Mouse (Mus musculus) lung, embryonic 15.5 days (tissue): ENCODE measurements around the gene Vstm2l. TPM values are rescaled to one million over a fixed set of nuclear protein-coding genes. Genes with fewer than 3 reads are reported as not detected.

Experiments
- ATAC-seq: fragments of 200-750 bp; cut with Nextera tagmentation; 2 replicates; pipeline ENCODE4 v1.8.0; 2017; ENCODE audit warnings: moderate number of reproducible peaks, borderline replicate concordance; ENCODE audit not compliant: low FRiP score, low TSS enrichment; ENCODE audit errors: extremely low read depth
- H3K27ac ChIP-seq: fragments of 300-500 bp; sonication (generic); 2 replicates; pipeline ENCODE4 v1.5.1; 2015; ENCODE audit warnings: moderate library complexity, mild to moderate bottlenecking, inconsistent platforms
- H3K27me3 ChIP-seq: fragments of 300-500 bp; sonication (generic); 2 replicates; pipeline ENCODE4 v1.6.1; 2015; ENCODE audit warnings: inconsistent platforms
- H3K36me3 ChIP-seq: fragments of 300-500 bp; sonication (generic); 2 replicates; pipeline ENCODE4 v1.6.1; 2015; ENCODE audit warnings: inconsistent platforms
- H3K4me1 ChIP-seq: fragments of 300-500 bp; sonication (generic); 2 replicates; pipeline ENCODE4 v1.6.1; 2015; ENCODE audit warnings: inconsistent platforms
- H3K4me2 ChIP-seq: fragments of 300-500 bp; sonication (generic); 2 replicates; pipeline ENCODE4 v1.6.1; 2015; ENCODE audit warnings: inconsistent platforms, mild to moderate bottlenecking, moderate library complexity
- H3K4me3 ChIP-seq: fragments of 300-500 bp; sonication (generic); 2 replicates; pipeline ENCODE4 v1.5.1; 2015; ENCODE audit warnings: mild to moderate bottlenecking, inconsistent platforms
- H3K9ac ChIP-seq: fragments of 300-500 bp; sonication (generic); 2 replicates; pipeline ENCODE4 v1.6.1; 2015; ENCODE audit warnings: inconsistent platforms
- H3K9me3 ChIP-seq: fragments of 300-500 bp; sonication (generic); 2 replicates; pipeline ENCODE4 v1.6.1; 2016; ENCODE audit warnings: inconsistent platforms
- WGBS: fragments of 180-500 bp; shearing (Covaris S2); methylation state at CpG from one replicate; pipeline ENCODE4 v1.1.7; 2015; 5-methylcytosine and 5-hydroxymethylcytosine counted together
- polyA plus RNA-seq: library from polyadenylated mRNA; unstranded; fragments of >200 nt; fragmentation: Nextera tagmentation; extraction: Ambion mirVana; gene quantifications from 2 replicates; pipeline ENCODE4 v1.2.1, GENCODE M21; 2015

Gene Vstm2l
- polyA plus RNA-seq, 1 experiment from 2014 or later: 0.17 TPM

GRCm38 (mm10) chr2:157913204-157913636, 1.2 kb upstream of the Vstm2l start:
- Histone ChIP-seq H3K36me3 (no peaks in the 10 kb centered on the region), H3K9me3 (no peaks in the 10 kb centered on the region), H3K27ac (no peak overlapping the region), H3K9ac (no peak overlapping the region), H3K4me1 (peaks cover 5% of the 10 kb centered on the region; the same call in 1 of the 2 replicates), H3K4me2 (no peak overlapping the region), H3K4me3 (no peak overlapping the region), H3K27me3 (peaks cover 49% of the 10 kb centered on the region)
- WGBS: 2% methylated on average over 16 of the region's 16 CpGs
- ATAC-seq: peak; percentile 56; the same call in 1 of the 2 replicates

DNA sequence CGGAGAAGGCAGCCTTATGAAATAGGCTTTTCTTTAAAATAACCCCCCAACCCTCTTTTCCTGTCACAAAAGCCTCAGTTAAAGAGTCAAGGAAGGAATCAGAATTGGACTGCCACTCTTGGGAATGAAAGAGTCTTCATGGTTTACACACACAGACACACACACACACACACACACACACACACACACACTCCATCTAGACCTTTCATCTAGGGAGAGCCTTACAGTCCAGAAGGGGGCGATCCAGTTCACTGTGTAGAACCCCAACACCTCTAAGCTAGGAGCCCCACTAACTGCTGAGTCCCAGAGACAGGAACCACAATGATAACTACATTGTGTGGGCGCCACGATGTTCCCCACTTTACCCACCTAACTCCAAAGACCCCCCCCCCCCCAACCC, 748 bp upstream of the Vstm2l start:
- H3K4me2 ChIP-seq: no peak overlapping the region
- H3K4me1 ChIP-seq: peaks cover 5% of the 10 kb centered on the region; the same call in 1 of the 2 replicates
- H3K9ac ChIP-seq: no peak overlapping the region
- no peak overlapping the region for H3K4me3 ChIP-seq
- no peaks in the 10 kb centered on the region for H3K36me3 ChIP-seq
- H3K27ac ChIP-seq: no peak overlapping the region
- peaks cover 49% of the 10 kb centered on the region for H3K27me3 ChIP-seq
- H3K9me3 ChIP-seq: no peaks in the 10 kb centered on the region
- ATAC-seq: no peak
- 0% methylated on average over 4 of the region's 4 CpGs for WGBS

GRCm38 (mm10) chr2:157914889-157915517, 550 bp downstream of the Vstm2l start:
- WGBS: 39% methylated on average over 43 of the region's 43 CpGs
- H3K27me3 ChIP-seq: peaks cover 49% of the 10 kb centered on the region
- H3K9me3 ChIP-seq: no peaks in the 10 kb centered on the region
- H3K36me3 ChIP-seq: no peaks in the 10 kb centered on the region
- peak overlapping the region; percentile 42 for H3K4me2 ChIP-seq
- peaks cover 5% of the 10 kb centered on the region; the same call in 1 of the 2 replicates for H3K4me1 ChIP-seq
- H3K4me3 ChIP-seq: peak overlapping the region; percentile 16; the same call in 1 of the 2 replicates
- no peak overlapping the region for H3K27ac ChIP-seq
- H3K9ac ChIP-seq: no peak overlapping the region
- ATAC-seq: no peak

GRCm38 (mm10) chr2:157918529-157918928, 4.1 kb downstream of the Vstm2l start:
- no peak overlapping the region for H3K4me2 ChIP-seq
- peaks cover 5% of the 10 kb centered on the region; the same call in 1 of the 2 replicates for H3K4me1 ChIP-seq
- no peak overlapping the region for H3K27ac ChIP-seq
- 8% methylated on average over 10 of the region's 10 CpGs for WGBS
- ATAC-seq: no peak
- H3K9ac ChIP-seq: no peak overlapping the region
- H3K27me3 ChIP-seq: peaks cover 55% of the 10 kb centered on the region
- H3K9me3 ChIP-seq: no peaks in the 10 kb centered on the region
- no peak overlapping the region for H3K4me3 ChIP-seq
- no peaks in the 10 kb centered on the region for H3K36me3 ChIP-seq

GRCm38 (mm10) chr2:157921551-157921950, 7.1 kb downstream of the Vstm2l start:
- H3K9me3 ChIP-seq: no peaks in the 10 kb centered on the region
- no peak overlapping the region for H3K9ac ChIP-seq
- H3K4me2 ChIP-seq: no peak overlapping the region
- H3K36me3 ChIP-seq: no peaks in the 10 kb centered on the region
- peaks cover 31% of the 10 kb centered on the region for H3K27me3 ChIP-seq
- WGBS: 62% methylated on average over 7 of the region's 7 CpGs
- no peak overlapping the region for H3K27ac ChIP-seq
- H3K4me3 ChIP-seq: no peak overlapping the region
- ATAC-seq: no peak
- H3K4me1 ChIP-seq: no peaks in the 10 kb centered on the region

- no peak overlapping the region for H3K4me2 ChIP-seq
- no peak overlapping the region for H3K27ac ChIP-seq
- WGBS: 9% methylated on average over 7 of the region's 7 CpGs
- peaks cover 16% of the 10 kb centered on the region for H3K27me3 ChIP-seq
- no peak for ATAC-seq
- H3K9ac ChIP-seq: no peak overlapping the region
- H3K4me1 ChIP-seq: no peaks in the 10 kb centered on the region
- no peak overlapping the region for H3K4me3 ChIP-seq
- no peaks in the 10 kb centered on the region for H3K9me3 ChIP-seq
- H3K36me3 ChIP-seq: no peaks in the 10 kb centered on the region
Observed at GRCm38 (mm10) chr2:157923406-157923805, 9.0 kb downstream of the Vstm2l start.

DNA sequence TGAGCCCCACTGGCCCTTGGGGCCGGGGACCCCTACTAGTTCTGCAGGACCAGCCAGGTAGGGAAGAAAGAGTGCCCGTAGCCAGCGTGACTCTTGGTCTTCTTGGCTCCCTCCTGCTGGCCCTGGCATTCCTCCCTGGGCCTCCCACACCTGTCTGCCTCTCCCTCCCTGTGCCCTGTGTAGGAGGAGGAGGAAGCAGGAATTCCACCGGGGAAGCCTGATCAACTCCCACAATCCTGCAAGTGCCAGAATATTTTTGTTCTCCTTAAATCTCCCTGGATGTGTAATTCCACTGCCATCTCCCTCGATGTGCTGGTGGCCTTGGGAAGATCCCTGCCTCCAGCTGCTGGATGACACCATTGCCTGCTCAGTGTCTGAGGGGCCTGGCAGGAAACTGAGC, 10.1 kb downstream of the Vstm2l start:
- H3K27me3 ChIP-seq: peaks cover 16% of the 10 kb centered on the region
- WGBS: 62% methylated on average over 5 of the region's 5 CpGs

GRCm38 (mm10) chr2:157926502-157926901, 12.0 kb downstream of the Vstm2l start:
- no peak overlapping the region for H3K27ac ChIP-seq
- H3K27me3 ChIP-seq: peaks cover 16% of the 10 kb centered on the region
- H3K4me1 ChIP-seq: no peaks in the 10 kb centered on the region
- 52% methylated on average over 7 of the region's 7 CpGs for WGBS
- H3K4me2 ChIP-seq: no peak overlapping the region
- no peak overlapping the region for H3K9ac ChIP-seq
- no peaks in the 10 kb centered on the region for H3K36me3 ChIP-seq
- no peak overlapping the region for H3K4me3 ChIP-seq
- no peaks in the 10 kb centered on the region for H3K9me3 ChIP-seq
- ATAC-seq: no peak

More for the DNA sequence above, 10.1 kb downstream of the Vstm2l start:
- no peak overlapping the region for H3K9ac ChIP-seq
- no peak overlapping the region for H3K27ac ChIP-seq
- no peak overlapping the region for H3K4me3 ChIP-seq
- ATAC-seq: no peak
- no peak overlapping the region for H3K4me2 ChIP-seq
- no peaks in the 10 kb centered on the region for H3K36me3 ChIP-seq
- H3K4me1 ChIP-seq: no peaks in the 10 kb centered on the region
- H3K9me3 ChIP-seq: no peaks in the 10 kb centered on the region

GRCm38 (mm10) chr2:157926927-157927326, 12.5 kb downstream of the Vstm2l start:
- ATAC-seq: no peak
- no peak overlapping the region for H3K9ac ChIP-seq
- no peak overlapping the region for H3K27ac ChIP-seq
- no peaks in the 10 kb centered on the region for H3K9me3 ChIP-seq
- H3K4me3 ChIP-seq: no peak overlapping the region
- no peak overlapping the region for H3K4me2 ChIP-seq
- H3K36me3 ChIP-seq: no peaks in the 10 kb centered on the region
- H3K27me3 ChIP-seq: peaks cover 13% of the 10 kb centered on the region
- 62% methylated on average over 3 of the region's 3 CpGs for WGBS
- no peaks in the 10 kb centered on the region for H3K4me1 ChIP-seq

GRCm38 (mm10) chr2:157927397-157927796, 12.9 kb downstream of the Vstm2l start:
- H3K36me3 ChIP-seq: no peaks in the 10 kb centered on the region
- peaks cover 12% of the 10 kb centered on the region for H3K27me3 ChIP-seq
- no peaks in the 10 kb centered on the region for H3K4me1 ChIP-seq
- no peaks in the 10 kb centered on the region for H3K9me3 ChIP-seq
- ATAC-seq: no peak
- H3K4me3 ChIP-seq: no peak overlapping the region
- no peak overlapping the region for H3K27ac ChIP-seq
- no peak overlapping the region for H3K4me2 ChIP-seq
- WGBS: 56% methylated on average over 20 of the region's 20 CpGs
- H3K9ac ChIP-seq: no peak overlapping the region

- WGBS: 13% methylated on average over 2 of the region's 2 CpGs
- no peak for ATAC-seq
- H3K27me3 ChIP-seq: peaks cover 12% of the 10 kb centered on the region
Observed at GRCm38 (mm10) chr2:157927815-157928214, 13.4 kb downstream of the Vstm2l start.

GRCm38 (mm10) chr2:157932655-157933054, 18.2 kb downstream of the Vstm2l start:
- Histone ChIP-seq H3K27me3 (no peaks in the 10 kb centered on the region), H3K36me3 (no peaks in the 10 kb centered on the region), H3K4me2 (no peak overlapping the region), H3K4me3 (no peak overlapping the region), H3K4me1 (no peaks in the 10 kb centered on the region), H3K9me3 (no peaks in the 10 kb centered on the region), H3K9ac (no peak overlapping the region), H3K27ac (no peak overlapping the region)
- 58% methylated on average over 4 of the region's 4 CpGs for WGBS
- ATAC-seq: no peak

More at GRCm38 (mm10) chr2:157927815-157928214, 13.4 kb downstream of the Vstm2l start:
- Histone ChIP-seq H3K27ac (no peak overlapping the region), H3K4me1 (no peaks in the 10 kb centered on the region), H3K4me2 (no peak overlapping the region), H3K9ac (no peak overlapping the region), H3K4me3 (no peak overlapping the region), H3K9me3 (no peaks in the 10 kb centered on the region), H3K36me3 (no peaks in the 10 kb centered on the region)
